Mouse (Mus musculus): ENCODE measurements at regions not wholly inside any gene's neighbourhood (a gene's known extent, or its start where the extent isn't known, plus 50 kb on each side); places are given as distances from the start of the nearest gene placed in this dataset.
A peak's percentile ranks its signal among the peaks of the same experiment; 100 is the strongest.

- DNase-seq (ENCODE audit: low spot score) (no peak), ATAC-seq (ENCODE audit: low FRiP score, low TSS enrichment) (no peak)
- TF ChIP-seq EP300 (optimal IDR thresholded peaks at IDR 0.05): no peak
- TF ChIP-seq CTCF (IDR thresholded peaks at IDR 0.05; ENCODE audit: low read depth): no peak
- no peak overlapping the region for H3K4me3 ChIP-seq (ENCODE audit: low read depth, low read length)
- H3K9me3 ChIP-seq (ENCODE audit: control insufficient read depth, low read length): no peaks in the 10 kb centered on the region
- H3K27ac ChIP-seq (replicated peaks): no peak overlapping the region
- H3K27me3 ChIP-seq (ENCODE audit: control insufficient read depth, insufficient read depth, low read length): no peaks in the 10 kb centered on the region
- no peak overlapping the region for H3K4me2 ChIP-seq (replicated peaks; ENCODE audit: low read depth)
- H3K4me1 ChIP-seq (replicated peaks; ENCODE audit: control insufficient read depth, insufficient read depth): no peaks in the 10 kb centered on the region
- H3K36me3 ChIP-seq (ENCODE audit: control insufficient read depth, insufficient read depth, low read length): no peaks in the 10 kb centered on the region
- no peak overlapping the region for H3K9ac ChIP-seq (ENCODE audit: low read length)
- 90% methylated on average over 3 of the region's 3 CpGs for WGBS
Measured at GRCm38 (mm10) chr14:76880851-76881250, 155.7 kb upstream of the Ccdc122 start.

- H3K27me3 ChIP-seq (ENCODE audit: control insufficient read depth, insufficient read depth, low read length): no peaks in the 10 kb centered on the region
- H3K36me3 ChIP-seq (ENCODE audit: control insufficient read depth, insufficient read depth, low read length): no peaks in the 10 kb centered on the region
- TF ChIP-seq EP300 (optimal IDR thresholded peaks at IDR 0.05) (no peak), CTCF (IDR thresholded peaks at IDR 0.05; ENCODE audit: low read depth) (no peak)
- no peak overlapping the region for H3K9ac ChIP-seq (ENCODE audit: low read length)
- H3K4me1 ChIP-seq (replicated peaks; ENCODE audit: control insufficient read depth, insufficient read depth): peaks cover 9% of the 10 kb centered on the region
- H3K4me3 ChIP-seq (ENCODE audit: low read depth, low read length): no peak overlapping the region
- no peak overlapping the region for H3K4me2 ChIP-seq (replicated peaks; ENCODE audit: low read depth)
- H3K27ac ChIP-seq (replicated peaks): no peak overlapping the region
- ATAC-seq (ENCODE audit: low FRiP score, low TSS enrichment): no peak
- DNase-seq (ENCODE audit: low spot score): no peak
- H3K9me3 ChIP-seq (ENCODE audit: control insufficient read depth, low read length): no peaks in the 10 kb centered on the region
- WGBS: 47% methylated on average over 5 of the region's 5 CpGs
Measured at GRCm38 (mm10) chr14:76877306-76877705, 159.3 kb upstream of the Ccdc122 start.

GRCm38 (mm10) chr14:76876015-76876414, 160.6 kb upstream of the Ccdc122 start:
- Histone ChIP-seq H3K4me1 (replicated peaks; ENCODE audit: control insufficient read depth, insufficient read depth) (peaks cover 9% of the 10 kb centered on the region), H3K4me3 (ENCODE audit: low read depth, low read length) (no peak overlapping the region), H3K27ac (replicated peaks) (peak overlapping the region; percentile 85), H3K9ac (ENCODE audit: low read length) (no peak overlapping the region), H3K4me2 (replicated peaks; ENCODE audit: low read depth) (no peak overlapping the region), H3K36me3 (ENCODE audit: control insufficient read depth, insufficient read depth, low read length) (no peaks in the 10 kb centered on the region), H3K27me3 (ENCODE audit: control insufficient read depth, insufficient read depth, low read length) (no peaks in the 10 kb centered on the region), H3K9me3 (ENCODE audit: control insufficient read depth, low read length) (no peaks in the 10 kb centered on the region)
- ATAC-seq (ENCODE audit: low FRiP score, low TSS enrichment): peak; percentile 9; the same call in 1 of the 2 replicates
- peak; percentile 48 for DNase-seq (ENCODE audit: low spot score)
- 42% methylated on average over 7 of the region's 7 CpGs for WGBS
- TF ChIP-seq EP300 (optimal IDR thresholded peaks at IDR 0.05) (no peak), CTCF (IDR thresholded peaks at IDR 0.05; ENCODE audit: low read depth) (peak; percentile 93)

- no peak overlapping the region for H3K4me2 ChIP-seq (replicated peaks; ENCODE audit: low read depth)
Measured at GRCm38 (mm10) chr14:76875266-76875900, 161.2 kb upstream of the Ccdc122 start.

GRCm38 (mm10) chr14:76874542-76875265, 161.9 kb upstream of the Ccdc122 start:
- H3K4me3 ChIP-seq (ENCODE audit: low read depth, low read length): no peak overlapping the region
- 17% methylated on average over 8 of the region's 8 CpGs for WGBS
- H3K4me2 ChIP-seq (replicated peaks; ENCODE audit: low read depth): no peak overlapping the region
- no peaks in the 10 kb centered on the region for H3K9me3 ChIP-seq (ENCODE audit: control insufficient read depth, low read length)
- H3K9ac ChIP-seq (ENCODE audit: low read length): 0 out of 2 replicates have a peak overlapping the region, but pooled peaks have one; percentile 8
- ATAC-seq (ENCODE audit: low FRiP score, low TSS enrichment) (peak; percentile 99), DNase-seq (ENCODE audit: low spot score) (peak; percentile 64)
- H3K27ac ChIP-seq (replicated peaks): peak overlapping the region; percentile 85
- TF ChIP-seq CTCF (IDR thresholded peaks at IDR 0.05; ENCODE audit: low read depth) (no peak), EP300 (optimal IDR thresholded peaks at IDR 0.05) (no peak)
- no peaks in the 10 kb centered on the region for H3K27me3 ChIP-seq (ENCODE audit: control insufficient read depth, insufficient read depth, low read length)
- no peaks in the 10 kb centered on the region for H3K36me3 ChIP-seq (ENCODE audit: control insufficient read depth, insufficient read depth, low read length)
- H3K4me1 ChIP-seq (replicated peaks; ENCODE audit: control insufficient read depth, insufficient read depth): peaks cover 9% of the 10 kb centered on the region

More at GRCm38 (mm10) chr14:76875266-76875900, 161.2 kb upstream of the Ccdc122 start:
- DNase-seq (ENCODE audit: low spot score): peak; percentile 36
- Histone ChIP-seq H3K4me1 (replicated peaks; ENCODE audit: control insufficient read depth, insufficient read depth) (peaks cover 9% of the 10 kb centered on the region), H3K9me3 (ENCODE audit: control insufficient read depth, low read length) (no peaks in the 10 kb centered on the region), H3K4me3 (ENCODE audit: low read depth, low read length) (no peak overlapping the region), H3K27me3 (ENCODE audit: control insufficient read depth, insufficient read depth, low read length) (no peaks in the 10 kb centered on the region), H3K36me3 (ENCODE audit: control insufficient read depth, insufficient read depth, low read length) (no peaks in the 10 kb centered on the region), H3K9ac (ENCODE audit: low read length) (no peak overlapping the region), H3K27ac (replicated peaks) (peak overlapping the region; percentile 85)
- 18% methylated on average over 8 of the region's 8 CpGs for WGBS
- ATAC-seq (ENCODE audit: low FRiP score, low TSS enrichment): peak; percentile 91
- TF ChIP-seq CTCF (IDR thresholded peaks at IDR 0.05; ENCODE audit: low read depth) (no peak), EP300 (optimal IDR thresholded peaks at IDR 0.05) (no peak)

GRCm38 (mm10) chr14:76873684-76874083, 162.9 kb upstream of the Ccdc122 start:
- H3K27ac ChIP-seq (replicated peaks): no peak overlapping the region
- no peak overlapping the region for H3K4me2 ChIP-seq (replicated peaks; ENCODE audit: low read depth)
- TF ChIP-seq EP300 (optimal IDR thresholded peaks at IDR 0.05): no peak
- no peak overlapping the region for H3K4me3 ChIP-seq (ENCODE audit: low read depth, low read length)
- no peak overlapping the region for H3K9ac ChIP-seq (ENCODE audit: low read length)
- peaks cover 9% of the 10 kb centered on the region for H3K4me1 ChIP-seq (replicated peaks; ENCODE audit: control insufficient read depth, insufficient read depth)
- no peaks in the 10 kb centered on the region for H3K27me3 ChIP-seq (ENCODE audit: control insufficient read depth, insufficient read depth, low read length)
- DNase-seq (ENCODE audit: low spot score) (no peak), ATAC-seq (ENCODE audit: low FRiP score, low TSS enrichment) (no peak)
- H3K36me3 ChIP-seq (ENCODE audit: control insufficient read depth, insufficient read depth, low read length): no peaks in the 10 kb centered on the region
- WGBS: 62% methylated on average over 5 of the region's 5 CpGs
- no peaks in the 10 kb centered on the region for H3K9me3 ChIP-seq (ENCODE audit: control insufficient read depth, low read length)

All from stomach, postnatal 0 days (tissue).